Mouse (Mus musculus) embryo, embryonic 9.5 days (tissue): ENCODE measurements at regions not wholly inside any gene's neighbourhood (a gene's known extent, or its start where the extent isn't known, plus 50 kb on each side); places are given as distances from the start of the nearest gene placed in this dataset.

ENCODE experiments used
- DNase-seq: peaks from one replicate; pipeline ENCODE4 v3.0.0-alpha.2; 2017; ENCODE audit errors: extremely low spot score

- DNase-seq: no peak
Measured at GRCm38 (mm10) chr4:125936357-125936756, 88.0 kb upstream of the Csf3r start.

- DNase-seq: no peak
Measured at GRCm38 (mm10) chr4:125938186-125938585, 86.2 kb upstream of the Csf3r start.

- DNase-seq: no peak
Measured at GRCm38 (mm10) chr4:125941266-125941665, 83.1 kb upstream of the Csf3r start.

GRCm38 (mm10) chr4:125941916-125942315 is 82.4 kb upstream of the Csf3r start:
- DNase-seq: peak; percentile 56

- DNase-seq: no peak
Measured at GRCm38 (mm10) chr4:125945062-125945461, 79.3 kb upstream of the Csf3r start.

- DNase-seq: no peak
Measured at GRCm38 (mm10) chr4:125959426-125959825, 64.9 kb upstream of the Csf3r start.

- no peak for DNase-seq
Measured at GRCm38 (mm10) chr4:125960704-125961279, 63.6 kb upstream of the Csf3r start.

GRCm38 (mm10) chr4:125962677-125963076 is 61.7 kb upstream of the Csf3r start:
- DNase-seq: peak; percentile 75
